ENCODE assay signal across 11 mouse cellular contexts in genomic region chr8:13028482-13028881, GRCm38 (mm10). TPM values are rescaled to one million over a fixed set of nuclear protein-coding genes. Genes with fewer than 3 reads are reported as not detected.
DNase-seq lines count a peak whose midpoint lies in the region.
"Had no signal": no experiment of that assay in that cellular context is flagged by ENCODE, and none has a peak within 500 bp of the region (broad histone marks: within the 10 kb centered on the region; RNA-seq: fewer than 3 reads in every experiment).

No protein-coding gene starts in this region.

- intact Hi-C loops in left cerebral cortex, postnatal 25 days (cut with DNase I): loop anchor here (1.0 to 2.0 kb wide), 2 partner anchors 44 to 76 kb away; partner anchors contain the start of genes Cul4a and Pcid2

- peak; percentile 64 for DNase-seq in cerebellum, adult 11-12 months
- DNase-seq in cerebellum, postnatal 10 days: no peak
- peak; percentile 75 to 82 for DNase-seq in frontal cortex, adult 2 months (ENCODE audit: extremely low spot score in 1 of 2, low spot score in 1 of 2)
- DNase-seq in left cerebral cortex, postnatal 25 days (ENCODE audit: low spot score in 2 of 2): peak; percentile 64 to 94
- peak; percentile 60 to 72 for DNase-seq in right cerebral cortex, adult 2 months (ENCODE audit: low spot score in 2 of 2)
- DNase-seq in urinary bladder, postnatal 4 days (ENCODE audit: low spot score in 2 of 2): no peak
- no peak for DNase-seq in urinary bladder, postnatal 10 days (ENCODE audit: low spot score)
- DNase-seq in embryo, embryonic 9.5 days (ENCODE audit: extremely low spot score): no peak
- DNase-seq: heart, postnatal 36 days; kidney, postnatal 14 days had no signal

RNA-seq across cellular contexts. Expression of gene F7, which starts 2.6 kb away (rescaled TPM):
- polyA plus RNA-seq in frontal cortex, adult 2 months (2012; rRNA removed): 0.16 and 0.50 TPM in 2 replicates
- not detected for total RNA-seq in left cerebral cortex, postnatal 25 days (2021)
- polyA plus RNA-seq: Patski had no signal

RNA-seq across cellular contexts. Expression of gene F10, which starts 8.6 kb away (rescaled TPM):
- 0.06 TPM in 1 of 2 replicates, not detected in the other for polyA plus RNA-seq in frontal cortex, adult 2 months (2012; rRNA removed)
- total RNA-seq in left cerebral cortex, postnatal 25 days (2021): not detected
- polyA plus RNA-seq: Patski had no signal

RNA-seq across cellular contexts. Expression of gene Proz, which starts 32.2 kb away (rescaled TPM):
- 0.11 and 0.24 TPM in 2 replicates for polyA plus RNA-seq in frontal cortex, adult 2 months (2012; rRNA removed)
- not detected for total RNA-seq in left cerebral cortex, postnatal 25 days (2021)
- total RNA-seq: heart, postnatal 36 days had no signal

Comparison
In these comparisons a context has a peak if more than half of its experiments do, and no peak if none do; other contexts are left out.
1. DNase-seq: peak in cerebellum, adult 11-12 months (single experiment), frontal cortex, adult 2 months (2 of 2), left cerebral cortex, postnatal 25 days (2 of 2) and right cerebral cortex, adult 2 months (2 of 2); none in cerebellum, postnatal 10 days (0 of 2), urinary bladder, postnatal 4 days (0 of 2), urinary bladder, postnatal 10 days (single experiment) and embryo, embryonic 9.5 days (single experiment).